Mouse (Mus musculus): ENCODE results near the gene Tmbim1.
"Not testable (repeated sequence)": the region's sequence is repeated elsewhere in the genome, so short reads cannot be mapped to it uniquely, and the experiment has no call there.

Gene Tmbim1

DNA sequence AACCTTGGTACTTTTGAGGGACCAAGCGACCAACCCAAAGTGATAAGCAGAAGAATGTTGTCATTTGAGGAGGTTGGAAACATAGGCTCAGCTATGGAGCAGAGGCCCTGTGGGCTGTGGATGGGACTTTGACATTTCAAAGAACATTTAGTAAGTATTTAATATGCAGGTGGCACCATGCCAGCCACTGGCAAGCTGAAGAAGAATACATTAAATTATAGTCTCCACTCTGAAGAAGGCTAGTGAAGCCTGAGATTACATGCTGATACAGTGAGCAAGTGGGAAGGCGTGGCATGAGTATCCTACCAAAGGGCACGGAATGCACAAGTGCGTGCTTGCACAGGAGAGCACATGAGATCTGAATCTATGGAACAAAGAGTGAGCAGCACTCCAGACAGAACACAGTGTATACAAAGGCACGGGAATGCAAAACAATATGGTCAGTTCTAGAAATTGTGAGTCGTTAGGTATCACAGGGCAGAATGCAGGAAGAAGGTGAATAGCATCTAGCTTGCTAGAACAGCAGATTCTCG lies 24.5 kb upstream of the Tmbim1 start:
- in situ Hi-C loops (cut with MboI, MseI), result no loop called here

DNA sequence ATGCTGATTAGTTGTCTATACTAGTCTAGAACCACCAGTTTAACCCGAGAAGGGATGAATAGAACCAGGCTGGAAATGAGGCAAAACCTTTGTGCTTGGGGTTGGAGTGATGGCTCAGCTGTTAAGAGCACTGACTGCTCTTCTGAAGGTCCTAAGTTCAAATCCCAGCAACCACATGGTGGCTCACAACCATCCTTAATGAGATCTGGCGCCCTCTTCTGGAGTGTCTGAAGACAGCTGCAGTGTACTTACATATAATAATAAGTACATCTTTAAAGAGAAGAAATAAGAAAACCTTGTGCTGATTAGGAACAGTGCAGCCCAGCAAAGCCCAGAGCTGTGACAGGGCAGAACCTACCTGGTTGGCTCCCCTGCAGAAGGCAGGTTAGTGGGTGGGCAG lies 21.5 kb upstream of the Tmbim1 start:
- in situ Hi-C loops (cut with MboI, MseI), result not testable (repeated sequence)

DNA sequence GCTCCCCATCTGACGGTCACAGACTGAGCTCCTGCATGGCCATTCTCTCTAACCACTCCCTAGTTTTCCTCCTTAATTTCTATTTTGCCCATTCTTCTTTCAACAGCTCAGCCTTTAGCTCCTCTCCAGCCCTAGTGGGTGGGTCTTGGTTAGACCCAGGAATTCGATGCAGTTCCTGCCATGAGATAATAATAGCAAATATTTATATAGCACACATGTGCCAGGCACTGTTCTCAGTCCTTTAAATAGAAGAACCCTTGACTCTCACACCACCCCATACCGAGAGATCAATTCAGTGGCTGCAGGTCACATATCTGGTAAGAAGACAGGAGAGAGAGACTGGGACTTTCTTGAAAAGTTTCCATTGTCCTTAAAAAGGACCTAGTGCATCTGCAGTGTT lies 16.0 kb upstream of the Tmbim1 start:
- in situ Hi-C loops (cut with MboI, MseI), result no loop called here

DNA sequence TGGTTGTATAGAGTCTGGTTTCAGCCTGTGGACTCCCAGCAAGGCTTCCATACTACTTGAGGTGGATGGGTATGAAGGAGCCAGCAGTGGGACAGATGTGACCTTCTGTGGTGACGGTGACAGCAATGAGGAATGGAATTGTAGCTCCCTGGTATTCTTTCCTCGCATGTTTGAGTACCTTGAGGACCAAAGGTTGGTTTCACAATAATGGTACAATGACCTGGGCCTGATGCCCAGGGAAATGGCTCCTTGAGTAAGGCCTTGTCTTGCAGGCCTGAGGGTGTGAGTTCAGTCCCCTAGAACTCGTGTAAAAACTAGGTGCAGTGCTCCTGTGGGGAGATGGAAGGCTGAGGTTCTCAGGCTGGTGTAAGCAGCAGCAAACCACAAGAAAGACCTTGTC lies 13.3 kb upstream of the Tmbim1 start:
- in situ Hi-C loops (cut with MboI, MseI), result no loop called here

DNA sequence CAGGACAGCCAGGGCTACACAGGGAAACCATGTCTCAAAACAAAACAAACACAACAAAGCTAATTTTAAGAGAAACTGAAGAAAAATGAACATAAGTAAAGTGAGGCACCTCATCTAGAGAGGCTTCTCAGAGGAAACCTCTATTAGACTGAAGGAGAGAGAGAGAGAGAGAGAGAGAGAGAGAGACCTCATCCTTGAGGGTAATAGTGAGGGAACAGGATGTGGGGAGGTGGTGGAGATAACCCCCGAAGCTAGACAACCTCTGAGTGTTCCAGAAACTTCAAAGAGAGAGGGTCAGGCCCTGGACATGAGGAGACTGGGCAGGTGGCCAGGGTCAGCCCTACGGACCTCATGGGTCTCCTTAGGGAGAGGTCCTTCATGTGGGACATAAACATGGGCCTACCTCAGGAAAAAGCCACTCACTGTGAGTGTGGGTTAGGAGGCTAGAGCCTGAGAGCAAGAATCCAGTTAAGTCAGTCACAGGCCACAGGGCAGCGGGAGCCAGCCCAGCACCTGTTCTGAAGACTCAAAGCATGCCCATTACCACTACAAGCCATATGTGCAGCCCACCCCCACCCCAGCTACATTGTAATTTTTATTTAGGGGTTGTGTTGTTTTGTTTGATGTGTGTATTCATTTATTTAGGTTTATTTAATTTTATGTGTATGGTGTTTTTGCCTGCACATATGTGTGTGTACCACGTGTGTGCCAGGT lies 10.8 kb upstream of the Tmbim1 start:
- in situ Hi-C loops (cut with MboI, MseI), result no loop called here

DNA sequence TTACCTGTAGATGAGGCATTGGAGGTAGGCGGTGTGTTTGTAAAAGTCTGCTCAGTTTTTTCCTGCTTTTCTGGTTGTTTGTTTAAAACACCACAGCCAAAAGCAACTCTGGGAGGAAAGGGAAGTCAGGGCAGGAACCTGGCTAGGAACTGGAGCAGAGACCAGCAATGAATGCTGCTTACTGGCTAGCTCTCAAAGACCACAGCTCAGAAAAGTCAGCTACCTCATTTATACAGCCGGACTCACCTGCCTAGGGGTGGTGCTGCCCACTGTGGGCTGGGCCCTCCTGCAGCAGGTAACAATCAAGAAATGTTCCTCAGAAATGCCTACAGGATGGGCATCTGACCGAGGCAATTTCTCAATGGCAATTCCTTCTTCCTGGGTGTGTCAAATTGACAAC lies 9.4 kb upstream of the Tmbim1 start:
- in situ Hi-C loops (cut with MboI, MseI), result no loop called here

DNA sequence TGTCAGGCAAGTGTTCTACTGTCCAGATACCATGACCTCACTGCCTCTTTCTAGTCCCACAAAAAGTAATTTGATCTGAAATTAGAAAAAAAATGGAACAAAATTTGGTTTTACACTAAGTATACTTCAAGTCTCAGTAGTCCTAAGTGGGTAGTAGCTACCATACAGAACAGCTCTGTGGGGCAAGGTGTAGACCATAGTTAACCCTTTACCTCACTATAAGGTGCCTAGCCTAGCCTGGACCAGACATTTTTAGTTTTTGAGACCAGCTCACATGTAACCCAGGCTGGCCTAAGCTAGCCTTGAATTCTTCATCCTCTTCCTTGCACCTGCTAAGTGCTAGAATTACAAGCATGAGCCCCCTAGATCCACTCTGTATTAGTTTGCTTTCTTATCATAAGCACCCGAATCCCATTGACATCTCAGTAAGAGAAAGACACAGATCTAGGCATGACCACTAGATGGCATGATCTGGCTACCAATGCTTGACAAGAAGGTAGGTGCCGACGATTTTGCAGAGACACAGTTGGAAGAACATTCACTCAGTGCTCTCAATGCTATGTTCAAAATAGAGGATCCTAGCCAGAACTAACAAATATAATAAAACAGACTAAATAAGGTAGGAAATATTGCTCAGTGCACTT lies 7.7 kb upstream of the Tmbim1 start:
- in situ Hi-C loops (cut with MboI, MseI), result no loop called here

DNA sequence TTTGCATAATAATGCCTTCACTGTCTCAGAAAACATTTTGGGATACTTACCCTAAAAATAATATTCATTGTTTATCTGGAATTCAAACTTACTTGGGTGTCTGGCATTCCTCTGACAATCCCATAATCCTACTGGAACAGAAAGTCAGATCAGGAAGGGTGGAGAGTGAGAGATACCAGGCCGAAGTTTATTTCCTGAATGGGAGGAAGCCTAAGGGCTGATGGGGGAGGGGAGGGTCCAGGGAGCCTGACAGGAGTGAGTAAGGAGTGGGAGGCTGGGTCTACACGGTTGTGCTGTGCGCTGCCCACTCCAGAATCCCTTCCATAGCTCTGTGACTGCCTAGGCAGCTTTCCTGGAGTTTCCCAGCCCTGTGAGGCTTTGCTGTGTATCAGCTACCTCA lies 4.3 kb upstream of the Tmbim1 start:
- in situ Hi-C loops (cut with MboI, MseI), result no loop called here

DNA sequence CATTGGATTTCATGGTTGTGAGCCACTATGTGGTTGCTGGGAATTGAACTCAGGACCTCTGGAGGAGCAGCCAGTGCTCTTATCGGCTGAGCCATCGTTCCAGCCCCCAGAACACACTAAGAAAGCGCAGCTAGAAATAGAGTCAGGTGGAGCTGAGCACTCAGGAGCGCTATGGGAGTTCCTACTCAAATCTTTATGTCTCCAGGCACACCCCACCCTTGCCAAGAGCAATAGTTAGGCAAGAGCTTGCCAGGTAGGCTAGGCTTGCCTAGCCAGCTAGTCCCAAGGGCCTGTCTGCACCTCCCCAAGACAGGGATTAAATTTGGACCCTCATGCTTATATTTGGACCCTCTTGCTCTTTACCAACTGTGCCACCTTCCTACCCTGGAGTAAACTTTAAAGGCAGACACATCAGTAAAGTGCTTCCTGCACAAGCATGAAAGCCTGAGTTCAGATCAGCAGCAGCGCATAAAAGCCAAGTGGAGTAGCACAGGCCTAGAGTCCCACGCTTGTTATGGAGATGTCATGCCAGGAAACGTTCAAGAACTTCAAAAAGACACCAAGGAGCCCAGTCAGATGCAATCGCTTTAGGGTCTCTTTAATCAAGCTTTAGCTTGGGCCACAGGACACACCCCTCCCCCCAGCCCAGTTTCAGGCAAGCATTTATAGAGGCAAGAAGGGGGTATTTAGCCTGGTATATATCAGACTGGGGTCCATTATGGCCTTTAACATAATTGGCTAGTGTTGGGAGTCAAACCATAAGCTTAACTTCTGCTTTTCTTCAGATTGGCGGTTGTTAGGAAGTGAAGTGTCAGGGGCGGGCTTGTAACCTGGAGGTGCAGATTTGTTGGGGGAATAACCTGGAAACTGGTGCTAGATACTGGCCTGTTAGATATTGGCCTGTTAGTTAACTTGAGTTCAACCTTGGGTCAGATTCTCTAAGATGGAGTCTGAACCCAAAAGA lies 2.9 kb upstream of the Tmbim1 start:
- in situ Hi-C loops (cut with MboI, MseI), result no loop called here

DNA sequence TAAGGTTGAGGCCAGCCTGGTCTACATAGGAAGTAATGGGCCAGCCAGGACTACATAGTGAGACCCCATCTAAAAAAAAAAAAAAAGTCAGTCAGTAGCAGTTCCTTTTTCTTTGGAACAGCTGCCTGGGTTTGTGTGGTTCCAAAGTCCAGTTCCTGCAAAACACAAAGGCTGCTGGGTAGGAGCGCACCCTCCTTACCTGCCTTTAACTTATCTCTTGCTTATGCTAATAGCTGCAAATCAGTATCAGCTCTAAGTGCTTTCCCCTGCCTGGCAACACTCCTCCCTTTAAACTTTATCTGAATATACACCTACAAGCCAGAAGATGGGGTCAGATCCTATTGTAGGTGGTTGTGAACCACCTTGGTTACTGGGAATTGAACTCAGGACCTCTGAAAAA lies 1.7 kb upstream of the Tmbim1 start:
- in situ Hi-C loops (cut with MboI, MseI), result no loop called here

DNA sequence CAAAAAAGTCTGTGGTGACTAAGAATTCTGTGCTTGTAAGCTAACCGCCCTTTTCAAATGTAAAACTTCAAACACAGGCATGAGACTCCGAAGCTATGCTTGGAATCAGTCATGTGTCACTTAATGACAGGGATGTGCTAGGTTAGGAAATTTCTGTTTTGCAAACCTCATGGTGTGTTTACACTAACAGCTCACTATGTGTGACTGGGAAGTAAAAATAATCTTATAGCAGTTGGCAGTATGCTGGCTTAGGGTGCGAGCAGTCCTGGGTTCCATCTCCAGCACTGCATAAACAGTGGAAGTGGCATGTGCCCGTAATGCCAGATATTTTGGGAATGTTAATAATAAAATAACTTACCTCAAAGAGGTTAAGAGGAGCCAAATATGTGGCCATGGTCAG lies 476 bp downstream of the Tmbim1 start:
- in situ Hi-C loops (cut with MboI, MseI), result no loop called here

DNA sequence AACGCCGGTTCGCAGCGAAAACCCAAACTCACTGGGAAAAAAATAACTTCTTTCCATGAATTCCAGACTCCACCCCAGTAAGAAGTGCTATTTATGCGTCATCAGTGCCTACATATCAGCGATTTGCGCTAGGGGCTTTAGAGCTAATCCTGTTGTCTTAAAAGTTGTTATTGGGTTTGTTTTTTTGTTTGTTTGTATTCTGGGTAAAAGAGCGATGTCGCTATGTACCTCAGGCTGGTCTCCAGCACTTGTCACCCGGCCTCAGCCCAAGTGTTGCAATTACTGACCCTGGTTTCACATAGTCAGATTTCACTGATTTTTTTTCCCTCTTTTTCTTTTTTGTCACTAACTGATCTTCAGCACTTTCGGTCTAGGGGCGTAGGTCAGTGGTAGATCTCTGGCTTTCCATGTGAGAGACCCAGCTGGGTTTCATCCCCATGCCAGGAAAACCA lies 1.1 kb downstream of the Tmbim1 start:
- in situ Hi-C loops (cut with MboI, MseI), result no loop called here

DNA sequence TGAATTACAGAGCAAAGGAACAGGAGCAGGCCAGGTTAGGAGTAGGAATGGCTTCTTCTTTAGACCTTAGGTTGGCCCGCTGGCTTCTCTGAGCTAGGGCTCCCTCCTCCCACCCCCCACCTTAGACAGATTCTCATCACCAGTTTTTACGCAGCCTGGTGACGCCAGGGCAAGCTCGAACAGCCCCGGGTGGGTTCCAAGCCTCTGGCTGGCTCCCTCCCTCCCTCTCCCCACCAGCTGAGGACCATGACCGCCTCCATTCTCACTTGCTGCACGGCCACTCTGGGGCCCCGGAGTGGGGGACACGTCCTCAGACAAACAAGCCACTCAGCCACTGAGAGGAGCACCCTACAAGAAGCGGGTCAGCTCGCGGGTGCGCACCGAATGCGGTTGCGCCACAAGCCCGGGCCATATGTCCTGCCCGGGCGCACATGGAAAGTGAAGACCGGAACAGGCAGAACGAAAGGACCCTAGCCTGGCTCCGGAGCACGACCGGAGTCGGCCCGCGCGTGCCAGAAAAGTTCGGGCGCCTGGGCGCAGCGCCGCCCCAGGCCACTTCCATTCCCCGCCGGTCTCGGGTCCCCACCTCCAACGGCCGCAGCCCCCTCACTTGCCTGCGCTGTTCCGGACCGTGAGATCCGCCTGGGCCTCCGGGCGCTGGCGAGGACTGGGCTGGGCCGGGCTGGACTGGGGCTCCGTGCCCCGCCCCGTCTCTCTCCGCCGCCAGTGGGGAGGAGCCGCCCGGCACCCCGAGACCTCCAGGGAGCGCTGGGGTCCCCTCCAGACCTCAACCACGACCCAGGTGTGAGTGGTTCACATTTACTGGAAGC lies 1.7 kb downstream of the Tmbim1 start:
- in situ Hi-C loops (cut with MboI, MseI), result no loop called here

DNA sequence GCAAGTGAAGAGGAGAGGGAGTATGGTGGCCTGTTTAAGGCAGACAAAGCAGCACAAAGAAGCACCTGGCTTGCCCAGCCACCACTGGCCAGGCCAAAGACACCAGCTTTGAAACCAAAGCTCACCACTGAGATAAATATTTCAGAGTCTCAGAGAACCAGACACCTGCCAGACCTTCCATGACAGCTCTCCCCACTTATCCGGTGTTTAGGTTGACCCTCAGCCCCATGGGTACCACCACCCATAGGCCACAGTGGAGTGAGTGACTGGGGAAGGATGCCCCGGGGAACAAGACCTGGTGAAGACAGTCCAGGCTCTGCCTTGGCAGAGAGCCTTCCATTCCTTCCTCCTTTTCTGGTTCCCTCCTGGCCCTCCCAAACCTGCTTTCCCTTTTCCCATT lies 2.6 kb downstream of the Tmbim1 start:
- in situ Hi-C loops (cut with MboI, MseI), result no loop called here

DNA sequence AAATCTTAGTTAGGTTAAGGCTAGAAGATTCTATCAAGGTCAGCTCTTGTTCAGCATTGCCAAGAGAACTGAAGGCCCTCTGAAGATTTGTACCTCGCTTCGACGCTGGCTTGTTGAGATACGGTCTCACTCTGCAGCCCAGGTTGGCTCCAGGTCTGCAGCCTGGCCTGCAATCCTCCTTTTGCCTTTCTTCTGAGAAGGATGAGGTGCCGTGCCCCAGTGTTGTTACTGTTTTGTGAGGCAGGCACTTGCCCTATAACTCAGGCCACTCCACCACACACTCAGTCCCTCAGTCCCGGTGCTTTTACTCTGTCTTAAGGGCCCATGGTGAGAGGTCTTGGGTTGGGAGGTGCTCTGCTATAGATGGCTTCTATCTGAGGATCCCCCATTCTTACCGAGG lies 3.2 kb downstream of the Tmbim1 start:
- in situ Hi-C loops (cut with MboI, MseI), result no loop called here

DNA sequence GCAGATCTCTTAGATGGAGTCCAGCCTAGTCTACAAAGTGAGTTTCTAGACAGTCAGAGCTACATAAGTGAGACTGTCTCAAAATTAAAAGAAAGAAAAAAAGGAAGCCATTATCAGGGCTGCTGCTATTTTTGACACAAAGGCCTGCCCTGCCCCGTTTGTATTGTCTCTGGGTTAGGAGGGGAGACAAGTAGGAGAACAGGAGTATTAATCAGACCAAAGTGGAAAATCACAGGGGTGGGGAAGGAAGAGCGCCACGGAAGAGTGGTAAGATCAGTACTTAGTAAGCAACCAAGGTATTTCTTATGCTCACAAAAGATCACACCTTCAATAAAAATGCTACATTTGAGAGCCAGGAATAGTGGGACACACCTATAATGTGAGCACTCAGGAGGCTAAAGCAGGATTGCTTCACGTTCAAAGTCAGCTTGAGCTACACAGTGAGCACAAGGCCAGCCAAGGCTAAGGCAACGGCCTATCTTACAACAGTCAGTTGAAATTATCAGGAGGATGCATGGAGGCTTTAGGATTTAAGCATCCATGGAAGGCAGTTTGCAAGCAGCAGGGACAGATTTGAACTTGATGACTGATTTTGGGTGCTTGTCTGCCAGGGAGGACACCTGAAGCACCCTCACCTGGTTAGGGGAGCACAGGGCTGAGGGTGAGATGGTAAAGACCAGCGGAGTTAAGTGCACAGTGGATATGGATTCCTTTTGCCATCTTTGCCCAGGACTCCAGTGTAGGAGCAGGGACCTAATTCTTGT lies 4.9 kb downstream of the Tmbim1 start:
- in situ Hi-C loops (cut with MboI, MseI), result no loop called here

DNA sequence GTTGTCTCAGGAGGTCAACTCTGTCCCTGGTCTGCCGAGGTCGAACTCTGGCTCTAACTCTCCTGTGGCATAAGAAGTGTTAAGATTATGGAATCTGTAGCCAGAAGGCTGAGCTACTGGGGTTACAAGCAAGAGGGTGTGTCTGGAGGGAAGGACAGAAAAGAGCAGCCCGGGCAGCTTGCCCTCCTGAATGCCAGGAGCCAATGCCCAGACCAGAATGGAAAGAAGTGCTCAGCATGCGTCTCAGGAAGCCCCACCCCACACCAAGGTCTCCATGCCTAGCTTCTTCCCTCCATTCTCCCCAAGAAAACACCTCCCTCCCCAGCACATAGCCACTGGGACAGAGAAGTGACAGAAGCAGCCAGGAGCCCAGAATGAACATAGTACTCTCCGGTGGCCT lies 6.4 kb downstream of the Tmbim1 start:
- in situ Hi-C loops (cut with MboI, MseI), result loop anchor here (5.0 kb wide), 1 partner anchor 83 kb away; no protein-coding TSS in a partner anchor

DNA sequence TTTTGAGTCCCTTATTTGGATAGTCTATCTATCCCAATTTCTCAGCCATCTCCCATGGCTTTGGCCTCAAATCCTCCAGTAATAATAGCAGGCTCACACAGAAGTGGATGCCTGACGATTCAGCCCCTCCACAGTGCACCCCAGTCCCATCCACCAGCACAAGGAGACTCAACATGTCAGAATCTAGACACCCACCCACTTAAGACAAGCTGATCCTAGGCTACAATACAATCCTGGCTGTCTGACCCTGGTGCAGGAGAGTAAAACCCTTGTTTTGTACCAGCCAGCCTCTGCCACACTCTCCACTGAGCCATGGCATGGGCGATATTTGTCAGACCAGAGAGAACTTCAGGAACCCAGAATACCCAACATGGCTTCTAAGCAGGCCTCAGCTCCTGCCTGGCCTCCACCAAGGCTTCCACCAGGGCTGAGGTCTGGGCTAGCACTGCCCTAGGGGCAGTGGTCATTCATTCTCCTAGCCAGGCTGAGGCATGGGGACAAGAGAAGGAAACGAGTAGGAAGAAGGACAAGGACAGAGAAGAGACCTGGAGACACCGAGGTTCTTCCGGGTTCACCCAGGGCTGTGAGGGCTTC lies 7.2 kb downstream of the Tmbim1 start:
- in situ Hi-C loops (cut with MboI, MseI), result loop anchor here (5.0 kb wide), 1 partner anchor 84 kb away; no protein-coding TSS in a partner anchor

DNA sequence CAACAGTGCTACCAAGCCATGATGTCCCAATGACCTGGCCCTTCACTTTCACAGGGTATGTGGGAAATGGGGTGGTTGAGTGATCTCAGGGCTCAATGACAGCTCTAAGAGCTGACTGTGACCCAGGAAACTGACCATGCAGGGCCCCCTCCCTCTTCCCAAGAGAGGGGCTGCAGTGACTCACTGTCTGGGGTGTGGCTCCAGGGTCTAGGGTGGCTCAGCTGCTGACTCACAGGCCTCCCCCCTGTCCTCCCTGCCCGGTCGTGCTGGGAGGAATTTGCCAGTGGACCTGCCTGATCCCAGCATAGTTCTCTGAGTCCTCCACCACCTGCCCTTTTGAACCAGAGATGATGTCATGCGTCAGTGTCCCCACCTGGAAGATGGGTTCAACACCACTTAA lies 8.2 kb downstream of the Tmbim1 start:
- in situ Hi-C loops (cut with MboI, MseI), result loop anchor here (5.0 kb wide), 1 partner anchor 85 kb away; no protein-coding TSS in a partner anchor

DNA sequence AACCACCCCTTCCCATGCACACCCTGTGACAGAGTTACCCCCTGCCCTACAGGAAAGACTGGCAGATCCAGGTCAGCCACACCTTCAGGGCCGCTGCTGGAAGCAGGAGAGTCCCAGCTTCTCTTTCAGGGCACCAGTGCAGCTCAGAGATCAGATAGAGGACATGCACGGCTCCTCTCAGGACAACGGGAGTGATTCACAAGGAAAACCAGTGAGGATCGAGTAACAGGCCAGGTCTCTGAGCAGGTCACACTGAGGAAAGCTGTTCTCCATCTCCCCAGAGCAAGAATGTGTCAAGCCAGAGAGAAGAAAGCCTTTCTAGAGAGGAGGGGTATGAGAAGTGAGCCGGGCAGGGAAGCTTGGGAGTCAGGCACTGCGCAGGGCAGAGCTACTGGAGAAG lies 8.9 kb downstream of the Tmbim1 start:
- in situ Hi-C loops (cut with MboI, MseI), result loop anchor here (5.0 kb wide), 1 partner anchor 86 kb away; no protein-coding TSS in a partner anchor

All from T-helper 1 cell (primary cell).